Mouse (Mus musculus): ENCODE measurements around the gene Prpf40a. TPM values are rescaled to one million over a fixed set of nuclear protein-coding genes. Genes with fewer than 3 reads are reported as not detected.
A peak's percentile ranks its signal among the peaks of the same experiment; 100 is the strongest.

The Prpf40a gene
- 83.7 and 94.2 TPM in 2 replicates for total RNA-seq (2021)
- long read RNA-seq, experiment 1, partial matches to known transcripts = 7 of 9 reads
- long read RNA-seq, experiment 1, other reads (novel, unspliced or antisense) = 2 of 9 reads
- long read RNA-seq, experiment 2, partial matches to known transcripts = 8 of 13 reads
- long read RNA-seq, experiment 2, other reads (novel, unspliced or antisense) = 5 of 13 reads

- DNase-seq = peak; percentile 100
These were observed at the start of gene Prpf40a for GRCm38 (mm10) chr2:53190684-53191511. Gene Prpf40a (minus strand): TSS chr2:53191284.

DNA sequence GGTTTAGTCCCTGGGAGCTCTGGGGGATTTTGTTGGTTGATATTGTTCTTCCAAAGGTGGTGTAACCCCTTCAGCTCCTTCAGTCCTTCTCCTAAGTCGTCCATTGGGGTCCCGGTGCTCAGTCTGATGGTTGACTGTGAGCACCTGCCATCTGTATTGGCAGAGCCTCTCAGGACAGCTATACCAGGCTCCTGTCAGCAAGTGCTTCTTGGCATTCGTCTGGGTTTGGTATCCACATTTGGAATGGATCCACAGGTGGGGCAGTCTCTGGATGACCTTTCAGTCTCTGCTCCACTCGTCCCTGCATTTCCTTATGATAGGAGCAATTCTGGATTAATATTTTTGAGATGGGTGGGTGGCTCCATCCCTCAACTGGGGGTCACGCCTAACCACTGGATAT, 31.2 kb upstream of the Prpf40a start:
- DNase-seq = no peak

DNA sequence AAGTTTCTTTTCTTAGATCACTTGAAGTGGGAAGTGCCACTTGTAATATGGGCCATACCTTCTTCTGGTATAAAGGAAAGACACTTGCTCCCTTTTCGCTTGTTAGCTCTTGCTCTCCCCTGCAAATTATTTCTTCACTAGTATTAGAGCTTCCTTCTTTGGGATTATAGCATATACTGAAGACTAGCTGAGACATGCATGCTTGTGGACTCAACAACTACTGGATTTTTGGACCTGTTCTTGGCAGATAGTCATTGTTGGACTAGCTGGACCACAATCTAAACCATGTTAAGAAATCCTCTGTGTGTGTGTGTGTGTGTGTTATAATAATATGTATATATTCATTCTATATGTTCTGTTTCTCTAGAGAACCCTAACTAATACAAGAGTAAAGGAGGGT, 22.4 kb upstream of the Prpf40a start:
- DNase-seq = no peak

- no peak for DNase-seq
These were observed 15.7 kb upstream of the Prpf40a start for GRCm38 (mm10) chr2:53206749-53207148.

DNA sequence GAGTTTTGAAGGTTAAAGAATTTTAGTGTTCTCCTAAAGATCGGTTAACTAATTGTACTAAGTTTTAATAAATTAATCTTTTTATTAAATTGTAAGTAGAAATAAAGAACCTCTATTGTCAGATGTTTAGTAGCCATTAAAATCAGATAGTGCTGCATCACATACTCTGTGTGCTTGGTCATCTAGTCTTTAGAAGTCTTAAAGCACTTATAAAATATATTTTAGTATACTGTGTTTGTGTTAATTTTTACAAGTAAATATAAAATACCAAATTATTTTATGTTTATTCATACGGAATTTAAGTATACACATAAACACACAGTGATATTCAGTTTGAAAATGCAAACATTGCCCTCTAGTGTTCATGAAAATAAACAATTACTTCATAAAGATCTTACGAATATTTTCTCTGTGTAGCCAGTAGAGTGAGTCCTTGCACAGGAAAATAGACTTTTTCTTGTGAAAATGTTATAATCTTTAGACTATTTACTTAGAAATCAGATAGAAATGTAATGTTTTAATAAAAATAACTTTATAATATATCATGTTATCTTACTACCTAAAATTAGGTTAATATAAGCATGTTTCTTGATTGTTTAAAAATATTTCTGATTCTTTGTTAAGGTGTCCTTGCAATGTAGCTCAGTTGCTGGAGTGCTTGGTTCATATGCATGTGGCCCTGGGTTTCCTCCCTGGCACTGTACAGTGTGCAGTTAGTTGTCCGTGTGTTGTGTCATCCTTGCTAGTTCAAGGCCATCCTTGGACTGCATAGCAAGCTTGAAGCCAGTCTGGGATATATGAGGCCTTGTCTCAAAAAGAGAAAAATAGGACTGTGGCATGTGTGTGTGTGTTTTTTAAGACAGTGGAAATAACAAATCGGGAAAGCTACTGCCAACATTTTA, 13.5 kb upstream of the Prpf40a start:
- peak; percentile 58 for DNase-seq

DNA sequence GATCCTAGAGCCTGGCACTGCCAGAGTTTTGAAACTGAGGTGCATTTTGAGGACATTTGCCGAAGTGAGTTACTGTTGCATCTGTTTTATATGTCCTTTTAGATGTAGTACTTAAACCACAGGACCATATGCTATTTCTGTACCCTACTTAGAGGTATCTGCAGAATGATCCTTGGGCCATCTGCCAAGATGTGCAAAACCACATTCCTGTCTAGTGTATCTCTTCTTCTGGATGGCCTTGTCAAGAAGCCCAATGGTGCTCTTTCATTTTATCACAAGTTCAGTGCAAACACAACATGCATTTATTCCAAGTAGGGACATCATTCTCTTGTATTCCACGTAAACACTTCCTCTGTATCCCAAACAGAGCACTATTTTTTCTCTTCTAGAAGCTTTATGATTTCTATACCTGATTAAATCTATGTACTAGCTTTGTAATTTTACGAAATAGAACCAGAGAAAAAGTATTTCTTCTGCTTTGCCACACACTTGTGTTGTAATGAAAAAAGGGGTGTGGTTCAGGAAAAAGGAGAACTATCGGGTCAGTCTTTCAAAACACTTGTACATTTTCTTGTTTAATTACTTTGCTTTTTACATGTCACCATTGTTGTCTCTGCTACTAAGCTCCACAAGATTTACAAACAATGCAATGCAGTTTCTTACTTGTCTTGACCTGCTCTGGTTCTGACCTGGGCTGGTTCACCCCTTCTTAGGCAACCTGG, 9.2 kb upstream of the Prpf40a start:
- peak; percentile 69 for DNase-seq

DNA sequence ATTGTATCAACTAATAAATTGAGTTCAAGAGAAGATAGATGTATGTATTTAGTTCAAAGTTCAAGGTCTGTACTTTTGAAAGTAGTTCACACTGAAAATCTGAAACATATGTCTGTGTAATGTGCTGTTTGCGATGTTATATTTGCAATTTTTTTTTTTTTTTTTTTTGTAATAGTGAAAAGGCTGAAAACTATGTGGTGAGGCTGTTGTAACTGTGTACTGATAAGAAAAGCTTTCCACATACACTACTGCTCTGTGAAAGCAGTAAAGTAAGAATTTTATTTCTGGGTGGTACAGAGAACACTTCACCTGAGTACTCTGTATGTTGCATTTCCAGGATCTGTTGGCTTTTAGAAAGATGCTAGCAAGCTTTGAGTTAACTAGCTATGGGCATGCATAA, 8.1 kb upstream of the Prpf40a start:
- DNase-seq = no peak

DNA sequence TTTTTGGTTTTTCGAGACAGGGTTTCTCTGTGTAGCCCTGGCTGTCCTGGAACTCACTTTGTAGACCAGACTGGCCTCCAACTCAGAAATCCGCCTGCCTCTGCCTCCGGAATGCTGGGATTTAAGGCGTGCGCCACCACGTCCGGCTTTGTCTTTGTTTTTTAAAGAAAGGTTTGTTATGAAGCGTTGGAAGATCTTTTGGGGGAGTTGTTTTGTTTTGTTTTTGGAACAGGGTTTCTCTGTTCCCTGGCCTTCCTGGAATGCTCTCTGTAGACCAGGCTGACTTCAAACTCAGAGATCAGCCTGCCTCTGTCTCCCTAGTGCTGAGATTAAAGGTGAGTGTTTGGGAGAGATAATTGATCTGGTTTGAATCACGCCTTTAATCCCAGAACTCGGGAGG, 5.3 kb upstream of the Prpf40a start:
- DNase-seq = no peak

DNA sequence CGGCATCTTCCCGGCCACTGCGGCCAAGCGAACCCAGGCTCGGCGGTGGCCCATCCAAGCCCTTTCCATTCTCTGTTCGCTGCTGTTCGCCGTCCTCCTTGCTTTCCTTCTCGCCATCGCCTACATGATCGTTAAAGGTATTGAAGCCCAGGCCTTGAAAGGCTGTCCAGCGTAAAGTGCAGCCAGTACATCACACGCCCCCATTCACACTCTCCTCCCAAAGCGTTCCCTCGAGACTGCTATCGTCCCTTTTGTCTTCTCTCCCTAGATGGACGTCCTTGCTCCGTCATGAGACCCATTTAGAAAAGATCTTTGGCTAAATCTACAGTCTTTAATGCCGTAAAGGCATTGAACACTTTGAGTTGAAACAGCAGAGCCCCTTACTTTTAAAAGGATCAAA, 1.3 kb upstream of the Prpf40a start:
- no peak for DNase-seq

DNA sequence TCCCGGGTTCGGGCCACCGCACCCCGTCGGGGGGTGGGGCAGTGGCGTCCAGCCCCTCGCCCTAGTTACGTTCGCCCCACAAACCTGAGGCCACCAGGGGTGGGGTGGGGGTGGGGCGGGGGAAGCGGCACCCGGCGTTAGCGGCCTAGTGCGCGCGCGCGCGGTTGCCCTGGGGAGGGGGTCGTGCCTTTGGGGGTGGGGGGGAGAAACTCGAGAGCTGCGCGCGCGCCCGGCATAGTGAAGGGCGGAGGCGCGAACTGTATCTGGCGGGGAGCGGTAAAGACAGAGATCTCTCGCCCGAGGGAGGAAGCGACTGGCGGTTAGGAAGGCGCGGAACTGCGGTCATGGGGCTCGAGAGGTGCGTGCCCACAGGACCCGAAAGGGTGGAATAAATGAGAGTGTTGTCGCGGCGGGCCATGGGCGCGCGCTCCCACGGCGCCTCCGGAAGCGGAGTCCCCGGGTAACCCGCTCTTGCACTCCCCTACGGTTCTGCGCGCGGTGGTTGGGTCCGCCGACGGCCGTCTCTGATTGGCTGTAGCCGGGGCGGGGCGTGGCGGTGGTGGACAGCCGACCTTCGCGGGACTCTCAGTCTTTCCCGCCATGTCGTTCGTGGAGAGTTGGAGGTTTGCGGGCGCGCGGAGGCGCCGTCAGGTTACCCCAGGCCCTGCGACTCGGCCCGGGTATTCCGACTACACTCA, 588 bp upstream of the Prpf40a start, which contains the start of gene Arl6ip6:
TSS of gene Arl6ip6 (plus strand) at position 204 of the 698 bp plus-strand sequence.
- DNase-seq = peak; percentile 99

DNA sequence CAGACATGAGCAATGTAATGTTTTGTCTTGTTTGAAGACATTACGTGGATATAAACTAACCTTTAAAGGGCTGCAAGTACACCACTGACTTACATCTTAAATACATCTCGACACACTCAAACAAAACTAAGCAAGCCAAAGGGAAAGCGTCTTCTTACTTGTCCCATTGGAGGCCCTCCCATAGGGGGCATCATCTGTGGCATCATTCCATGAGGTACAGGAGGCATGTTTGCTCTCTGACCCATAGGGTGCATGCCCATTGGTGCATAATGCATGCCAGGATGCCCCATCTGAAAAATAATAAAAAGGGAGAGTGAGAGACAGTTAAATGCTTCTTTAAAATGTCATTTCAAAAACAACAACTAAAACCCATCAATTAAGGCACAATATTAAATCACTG, 1.3 kb downstream of the Prpf40a start:
- DNase-seq = peak; percentile 26

- no peak for DNase-seq
These were observed 11.2 kb downstream of the Prpf40a start for GRCm38 (mm10) chr2:53179876-53180275.

DNA sequence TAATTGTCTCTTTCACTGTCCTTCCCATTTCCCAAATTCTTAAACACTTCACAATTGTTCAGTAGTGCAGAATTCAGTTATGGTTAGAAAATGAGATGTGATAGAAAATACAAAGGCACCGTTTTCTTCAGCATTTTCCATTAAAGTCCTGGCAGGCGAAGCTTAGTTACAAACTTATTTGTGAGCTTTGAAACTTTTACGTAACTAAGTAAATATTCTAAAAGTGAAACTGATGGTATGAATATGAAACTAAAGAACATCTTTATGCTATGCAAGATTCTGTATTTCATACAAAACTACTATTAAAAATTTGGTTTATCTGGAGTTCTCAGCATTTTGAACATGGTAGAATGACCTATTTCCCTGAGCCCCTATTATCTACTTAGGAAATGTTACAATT, 12.1 kb downstream of the Prpf40a start:
- no peak for DNase-seq

DNA sequence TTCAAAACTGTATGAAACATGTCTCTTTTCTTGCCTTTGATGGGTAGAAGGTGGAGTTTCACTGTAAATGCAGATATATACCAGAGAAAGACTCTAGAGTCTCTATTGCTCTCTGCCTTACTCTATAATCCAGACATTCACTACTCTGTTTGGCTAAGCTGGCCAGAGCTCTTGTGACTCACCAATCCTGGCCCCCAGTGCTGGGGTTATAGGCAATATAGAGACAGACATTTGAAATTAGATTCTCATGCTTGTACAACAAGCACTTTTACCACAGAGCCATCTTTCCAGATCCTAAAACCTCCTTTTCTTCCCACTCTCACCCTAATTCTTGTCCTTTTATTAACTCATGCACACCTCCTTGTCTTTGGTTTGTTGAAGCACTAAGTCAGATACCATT, 17.1 kb downstream of the Prpf40a start:
- no peak for DNase-seq

DNA sequence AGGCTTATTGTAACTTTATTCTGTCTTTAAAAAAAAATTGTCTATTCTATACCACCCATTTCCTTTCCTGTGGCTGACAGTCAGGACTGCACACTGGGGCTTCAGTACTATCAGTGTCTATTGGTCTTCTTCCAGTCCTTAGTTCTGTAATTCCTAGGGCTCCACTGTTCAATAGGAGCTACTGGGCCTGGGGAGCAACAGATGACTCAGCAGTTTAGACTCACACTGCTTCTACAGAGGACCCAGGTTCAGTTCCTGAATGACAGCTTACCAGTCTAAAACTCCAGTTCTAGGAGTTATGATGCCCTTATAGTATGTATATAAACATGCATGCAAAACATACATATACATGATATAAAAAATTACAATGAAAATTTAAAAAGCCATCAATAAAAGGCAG, 44.2 kb downstream of the Prpf40a start:
- DNase-seq = no peak

GRCm38 (mm10) chr2:53131567-53131966, 59.5 kb downstream of the Prpf40a start:
- DNase-seq = no peak

- DNase-seq = no peak
These were observed 62.0 kb downstream of the Prpf40a start for GRCm38 (mm10) chr2:53129070-53129469.

DNA sequence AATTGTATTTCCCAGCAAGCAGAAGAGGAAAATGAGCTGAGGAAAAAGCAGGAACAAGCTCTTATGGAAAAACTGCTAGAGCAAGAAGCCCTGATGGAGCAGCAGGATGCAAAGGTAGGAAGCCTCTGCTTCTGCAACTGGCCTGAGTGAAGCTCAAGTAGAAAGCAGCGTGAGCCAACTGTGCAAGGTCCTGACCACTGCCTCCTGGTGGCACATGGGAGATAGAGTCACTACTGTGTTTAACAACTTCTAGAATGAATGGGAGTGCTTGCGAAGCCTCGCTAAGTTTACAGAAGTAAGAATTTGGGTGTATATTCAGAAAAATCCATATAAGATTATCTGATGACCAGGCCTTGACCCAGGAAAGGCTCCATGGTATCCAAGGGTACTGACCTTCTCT, 65.1 kb downstream of the Prpf40a start:
- DNase-seq = peak; percentile 51

DNA sequence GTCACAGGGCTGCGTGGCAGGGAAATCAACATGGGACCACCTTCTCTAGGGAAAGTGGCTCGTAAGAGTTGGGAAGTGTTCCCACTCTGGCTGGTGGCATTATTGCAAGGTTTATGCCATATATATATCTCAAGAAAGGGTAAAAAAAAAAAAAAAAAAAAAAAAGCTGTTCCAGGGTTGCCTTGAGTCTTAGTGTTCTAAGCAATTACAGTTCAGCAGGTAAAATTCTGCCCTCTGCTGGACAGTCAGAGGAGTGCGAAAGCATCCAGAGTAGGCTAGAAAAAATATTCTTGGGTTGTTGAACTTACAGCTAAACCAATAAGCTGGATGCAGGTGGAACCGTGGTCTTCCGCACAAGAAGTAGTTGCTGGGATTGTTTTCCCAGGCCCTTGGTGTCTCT, 69.3 kb downstream of the Prpf40a start:
- DNase-seq = peak; percentile 59

DNA sequence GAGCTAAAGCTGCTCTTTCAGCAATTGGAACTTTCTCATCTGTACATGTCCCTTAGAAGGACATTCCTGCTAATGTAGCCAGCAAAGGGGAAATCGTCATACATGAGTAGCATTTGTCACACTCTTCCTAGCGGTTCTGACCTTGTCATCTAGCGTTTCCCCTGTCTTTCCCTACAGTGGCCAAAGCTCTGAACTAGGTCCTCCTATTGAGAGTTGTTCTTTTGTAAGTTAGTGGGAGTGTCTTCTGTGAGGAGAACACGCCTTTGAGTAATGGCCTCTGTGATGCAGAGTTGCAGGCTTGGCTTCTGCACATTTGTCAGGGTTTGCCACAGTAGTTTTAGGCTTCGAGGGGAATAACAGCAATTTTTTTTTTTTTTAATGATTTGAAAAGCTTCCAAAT, 82.5 kb downstream of the Prpf40a start:
- peak; percentile 21 for DNase-seq

- DNase-seq = no peak
These were observed 84.6 kb downstream of the Prpf40a start for GRCm38 (mm10) chr2:53106472-53106871.

DNA sequence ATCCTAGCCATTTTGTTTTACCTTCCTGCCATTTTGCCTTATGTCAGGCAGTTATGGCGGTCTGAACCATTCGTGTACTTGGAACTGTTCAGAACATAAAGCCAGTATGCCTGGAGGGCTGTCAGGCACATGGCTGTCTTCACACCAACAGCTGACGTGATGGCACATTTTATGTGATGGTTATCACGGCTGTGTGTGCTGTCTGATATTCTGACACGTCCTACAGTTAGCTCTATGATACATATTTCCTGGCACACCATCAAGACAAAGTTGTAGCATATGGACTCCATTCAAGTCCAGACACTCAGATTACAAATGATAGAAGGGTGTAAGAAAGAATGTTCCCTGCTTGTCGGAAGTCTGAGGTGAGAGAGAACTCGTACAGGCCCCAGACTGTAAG, 85.0 kb downstream of the Prpf40a start:
- no peak for DNase-seq
